Mouse (Mus musculus) myocyte (in vitro differentiated cells): ENCODE measurements around the gene Atp8b4.

Source experiments
- CEBPB ChIP-seq: IDR thresholded peaks from 2 replicates; pipeline ENCODE4 v1.6.1; 2011; ENCODE audit warnings: mild to moderate bottlenecking, moderate library complexity; ENCODE audit not compliant: poor library complexity, insufficient read depth, severe bottlenecking
- MAX ChIP-seq: IDR thresholded peaks from one replicate; pipeline ENCODE4 v1.6.1; 2011; ENCODE audit warnings: low read depth, mild to moderate bottlenecking, control low read depth
- MYOG ChIP-seq, 3 experiments: IDR thresholded peaks; one replicate each; pipeline ENCODE4 v1.6.1; 2011; ENCODE audit warnings: control low read depth in 2 of 3, low read depth in 2 of 3, mild to moderate bottlenecking in 2 of 3; ENCODE audit not compliant: insufficient read length in 2 of 3, control insufficient read depth in 1 of 3, insufficient read depth in 1 of 3
- POLR2A ChIP-seq: IDR thresholded peaks from one replicate; pipeline ENCODE4 v1.6.1; 2011; ENCODE audit warnings: low read depth, mild to moderate bottlenecking, control low read depth, moderate library complexity; ENCODE audit not compliant: insufficient read length
- REST ChIP-seq: IDR thresholded peaks from one replicate; pipeline ENCODE4 v1.6.1; 2011; ENCODE audit warnings: mild to moderate bottlenecking, control low read depth, moderate library complexity; ENCODE audit not compliant: insufficient read depth, insufficient read length
- TCF12 ChIP-seq: IDR thresholded peaks from one replicate; pipeline ENCODE4 v1.6.1; 2011; ENCODE audit warnings: mild to moderate bottlenecking, control low read depth; ENCODE audit not compliant: poor library complexity, insufficient read depth, severe bottlenecking
- TCF3 ChIP-seq: IDR thresholded peaks from one replicate; pipeline ENCODE4 v1.6.1; 2011; ENCODE audit warnings: low read depth, control low read depth; ENCODE audit not compliant: insufficient read length

- TF ChIP-seq POLR2A (no peak), REST (no peak), TCF12 (no peak), CEBPB (no peak), TCF3 (no peak), MAX (no peak), MYOG (IDR thresholded peaks at IDR 0.05; ENCODE audit: control insufficient read depth in 1 of 3, insufficient read depth in 1 of 3, insufficient read length in 2 of 3, low read depth in 2 of 3) (no peak)
Measured at GRCm38 (mm10) chr2:126467790-126468189, 32.7 kb downstream of the Atp8b4 start.
